Mouse (Mus musculus): ENCODE data around the gene Cpe. TPM values are rescaled to one million over a fixed set of nuclear protein-coding genes. Genes with fewer than 3 reads are reported as not detected.

Cpe gene
- total RNA-seq, 4 experiments from 2014 or later, result 953 to 1,190 (median 1,047) TPM

DNA sequence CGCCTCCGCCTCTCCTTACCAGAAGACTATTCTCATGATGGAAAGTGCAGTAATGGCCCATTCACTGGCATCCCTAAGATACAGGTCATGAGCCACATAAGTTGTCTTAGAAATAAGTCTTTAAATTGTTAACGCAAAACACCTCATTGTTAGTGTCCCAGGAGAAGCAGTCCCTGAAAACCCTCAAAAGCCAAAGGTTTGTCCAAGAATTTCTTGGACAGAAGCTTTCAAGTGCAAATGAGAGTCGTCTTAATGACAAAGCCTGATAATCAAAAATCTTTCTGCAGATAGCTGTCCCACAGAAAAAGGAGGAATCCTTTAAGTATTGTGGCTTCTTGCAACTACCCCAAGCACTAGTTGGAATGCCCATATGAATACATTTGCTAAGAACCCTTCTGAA, 60.7 kb downstream of the Cpe start:
- no peak for DNase-seq

GRCm38 (mm10) chr8:64631761-64632160, 61.1 kb downstream of the Cpe start:
- no peak for DNase-seq

DNA sequence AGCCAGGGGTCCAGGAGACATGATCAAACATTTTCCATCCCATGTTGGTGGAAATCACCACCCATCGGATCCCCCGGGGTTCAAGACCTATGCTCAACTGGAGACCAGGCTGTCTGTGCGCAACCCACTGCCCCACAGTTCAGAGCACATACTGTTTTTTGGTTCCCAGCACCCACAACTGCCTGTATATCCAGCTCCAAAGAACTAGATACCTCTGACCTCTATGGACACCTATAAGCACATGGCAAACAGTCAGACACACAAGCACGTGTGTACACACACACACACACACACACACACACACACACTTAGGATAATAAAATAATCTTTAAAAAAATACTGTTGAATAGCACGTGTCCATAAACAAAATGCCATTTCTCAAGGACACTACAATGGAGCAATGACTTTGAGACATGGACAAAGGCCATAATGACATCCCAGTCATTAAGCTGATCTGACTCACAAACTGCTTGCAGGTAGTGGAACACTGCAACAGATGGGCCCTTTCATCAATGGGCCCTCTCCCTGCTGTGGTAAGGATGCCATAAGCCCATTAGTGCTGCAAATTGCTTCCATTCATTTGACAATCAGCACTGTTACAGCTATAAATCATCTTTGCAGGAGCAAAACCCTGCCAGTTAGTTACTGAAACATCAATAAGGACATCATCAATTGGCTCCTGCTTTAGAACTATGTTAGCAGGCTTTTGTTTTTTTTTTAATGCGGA, 63.7 kb downstream of the Cpe start:
- no peak for DNase-seq

GRCm38 (mm10) chr8:64628039-64628438, 64.8 kb downstream of the Cpe start:
- no peak for DNase-seq

DNA sequence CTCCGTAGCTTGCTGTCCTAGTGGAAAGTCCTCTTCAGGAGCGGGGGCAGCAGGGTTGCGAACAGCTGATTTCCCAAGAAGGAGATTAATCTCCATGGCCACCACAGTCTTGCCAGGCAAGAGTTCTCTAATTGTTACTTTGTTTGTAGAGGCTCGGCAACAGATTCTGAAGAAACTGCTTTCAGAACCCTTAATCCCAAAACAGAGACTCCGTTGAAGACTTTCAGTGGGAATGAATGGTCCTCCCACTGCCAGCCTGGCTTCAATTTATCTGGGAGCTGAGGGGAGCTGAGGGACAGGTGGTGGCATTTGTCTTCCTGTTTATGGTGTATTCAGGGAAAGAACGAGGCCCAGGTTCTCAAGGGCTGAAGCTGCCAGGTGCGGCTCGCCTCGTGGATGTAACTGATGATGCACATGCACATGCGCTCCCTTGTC, 68.2 kb downstream of the Cpe start:
- DNase-seq, result no peak

DNA sequence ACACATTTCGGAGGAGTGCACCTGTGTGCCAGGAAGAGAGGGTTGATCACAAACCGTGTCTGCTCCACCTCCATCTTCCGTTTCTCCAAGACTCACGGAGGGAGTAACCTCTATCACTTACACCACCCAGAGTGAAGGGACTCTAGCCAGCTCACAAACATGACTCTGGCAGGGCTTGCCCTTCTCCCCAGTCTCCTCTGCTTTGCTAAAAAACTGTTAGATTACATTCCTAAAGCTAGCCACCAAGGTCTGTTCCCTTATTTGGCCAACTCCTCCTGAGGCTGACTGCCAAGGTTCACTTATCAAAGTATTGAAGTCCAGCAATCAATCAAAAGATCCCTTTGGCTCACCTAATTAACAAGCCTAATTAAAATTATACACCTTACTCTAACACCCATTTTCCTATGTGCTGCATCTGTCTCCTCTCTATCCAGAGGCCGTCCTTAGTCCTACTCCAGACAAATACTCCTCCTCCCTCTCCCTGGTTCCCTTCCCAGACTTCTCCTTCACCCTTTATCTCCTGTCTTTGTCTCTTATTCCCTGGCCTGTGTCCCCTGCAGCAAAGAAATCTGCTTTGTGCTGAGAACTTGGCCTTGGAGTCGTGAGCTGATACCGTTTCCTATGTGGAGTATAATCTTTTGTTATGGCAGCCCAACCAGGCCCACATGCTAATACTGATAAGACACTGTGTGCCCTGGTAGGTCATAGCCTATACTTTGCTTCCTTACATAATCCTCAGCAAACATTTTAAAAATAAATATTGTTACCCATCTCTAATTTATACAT, 72.3 kb downstream of the Cpe start:
- DNase-seq, result peak; percentile 62

DNA sequence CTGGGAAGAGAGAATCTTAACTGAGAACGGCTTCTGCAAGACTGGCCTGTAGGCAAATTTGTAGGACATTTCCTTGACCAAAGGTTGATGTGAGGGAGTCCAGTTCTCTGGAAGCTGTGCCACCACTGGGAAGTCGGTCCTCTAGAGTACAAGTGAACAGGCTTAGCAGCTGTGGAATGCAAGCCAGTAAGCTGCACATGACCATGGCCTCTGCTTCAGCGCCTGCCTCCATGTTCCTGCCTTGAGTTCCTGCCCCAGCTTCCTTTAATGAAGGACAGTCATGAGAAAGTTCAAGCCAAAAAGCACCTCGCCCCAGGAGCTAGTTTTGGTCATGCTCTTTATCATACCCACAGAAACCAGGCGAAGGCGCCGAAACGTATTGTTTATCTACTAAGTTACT, 73.2 kb downstream of the Cpe start:
- DNase-seq, result no peak

- DNase-seq, result peak; percentile 52
Observed at GRCm38 (mm10) chr8:64618618-64619017, 74.2 kb downstream of the Cpe start.

GRCm38 (mm10) chr8:64616566-64616965, 76.3 kb downstream of the Cpe start:
- no peak for DNase-seq

- DNase-seq, result no peak
Observed at GRCm38 (mm10) chr8:64615459-64615858, 77.4 kb downstream of the Cpe start.

GRCm38 (mm10) chr8:64613663-64614062, 79.2 kb downstream of the Cpe start:
- DNase-seq, result no peak

- DNase-seq, result no peak
Observed at GRCm38 (mm10) chr8:64611210-64611974, 81.5 kb downstream of the Cpe start.

DNA sequence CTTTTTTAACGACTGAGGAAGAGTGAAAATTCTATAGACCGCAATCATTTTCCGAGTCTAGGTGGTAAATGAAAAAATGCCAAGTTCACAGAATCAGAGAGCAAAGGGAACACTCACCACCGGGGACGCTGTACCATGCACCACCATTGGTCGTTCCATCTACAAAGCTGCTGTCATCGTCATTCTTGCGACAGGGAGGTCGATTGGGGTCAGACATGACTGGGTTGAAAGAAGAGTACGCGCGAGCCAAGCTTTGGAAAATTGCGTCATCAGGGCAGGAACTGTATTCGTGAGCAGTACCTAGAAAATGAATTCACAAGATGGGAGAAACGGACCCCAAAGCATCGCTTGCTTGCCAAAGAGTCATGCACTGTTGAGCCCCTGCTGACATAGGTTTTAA, 83.9 kb downstream of the Cpe start:
- DNase-seq, result no peak

DNA sequence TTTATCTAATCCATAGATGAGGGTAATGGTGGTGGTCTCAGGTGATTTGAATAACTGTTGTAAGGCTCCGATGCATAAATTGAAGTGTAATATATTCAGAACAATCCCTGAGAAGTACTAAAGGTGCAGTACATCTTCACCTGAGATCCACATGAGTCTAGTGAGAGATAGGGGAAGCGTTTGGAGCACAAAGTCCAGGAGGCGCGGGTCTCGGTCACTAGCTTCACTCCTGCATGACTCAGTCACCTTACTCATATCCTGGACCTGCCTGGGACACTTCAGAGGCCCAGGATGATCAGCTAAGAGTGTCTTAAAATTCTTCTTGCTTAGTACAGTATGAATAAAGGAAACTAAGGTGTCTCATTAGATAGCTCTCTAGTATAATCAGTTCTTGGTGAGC, 86.8 kb downstream of the Cpe start:
- no peak for DNase-seq

DNA sequence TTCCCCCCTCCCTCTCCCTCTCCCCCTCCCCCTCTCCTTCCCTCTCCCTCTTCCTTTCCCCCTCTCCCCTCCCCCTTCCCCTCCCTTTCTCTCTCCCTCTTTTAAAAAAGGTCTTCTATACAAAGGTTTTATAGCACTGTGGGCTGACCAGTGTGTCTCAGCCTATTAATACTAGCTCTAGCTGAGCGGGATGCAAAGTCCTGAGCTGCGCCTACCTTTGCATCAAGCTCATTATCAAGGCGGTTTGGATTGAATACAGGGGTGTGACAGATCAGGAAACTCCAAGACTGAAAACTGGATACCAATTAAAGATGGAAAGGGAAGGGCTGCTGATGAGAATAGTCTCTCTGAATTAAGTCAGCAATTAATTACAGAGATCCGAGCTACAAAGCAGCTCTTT, 94.6 kb downstream of the Cpe start:
- DNase-seq, result no peak

DNA sequence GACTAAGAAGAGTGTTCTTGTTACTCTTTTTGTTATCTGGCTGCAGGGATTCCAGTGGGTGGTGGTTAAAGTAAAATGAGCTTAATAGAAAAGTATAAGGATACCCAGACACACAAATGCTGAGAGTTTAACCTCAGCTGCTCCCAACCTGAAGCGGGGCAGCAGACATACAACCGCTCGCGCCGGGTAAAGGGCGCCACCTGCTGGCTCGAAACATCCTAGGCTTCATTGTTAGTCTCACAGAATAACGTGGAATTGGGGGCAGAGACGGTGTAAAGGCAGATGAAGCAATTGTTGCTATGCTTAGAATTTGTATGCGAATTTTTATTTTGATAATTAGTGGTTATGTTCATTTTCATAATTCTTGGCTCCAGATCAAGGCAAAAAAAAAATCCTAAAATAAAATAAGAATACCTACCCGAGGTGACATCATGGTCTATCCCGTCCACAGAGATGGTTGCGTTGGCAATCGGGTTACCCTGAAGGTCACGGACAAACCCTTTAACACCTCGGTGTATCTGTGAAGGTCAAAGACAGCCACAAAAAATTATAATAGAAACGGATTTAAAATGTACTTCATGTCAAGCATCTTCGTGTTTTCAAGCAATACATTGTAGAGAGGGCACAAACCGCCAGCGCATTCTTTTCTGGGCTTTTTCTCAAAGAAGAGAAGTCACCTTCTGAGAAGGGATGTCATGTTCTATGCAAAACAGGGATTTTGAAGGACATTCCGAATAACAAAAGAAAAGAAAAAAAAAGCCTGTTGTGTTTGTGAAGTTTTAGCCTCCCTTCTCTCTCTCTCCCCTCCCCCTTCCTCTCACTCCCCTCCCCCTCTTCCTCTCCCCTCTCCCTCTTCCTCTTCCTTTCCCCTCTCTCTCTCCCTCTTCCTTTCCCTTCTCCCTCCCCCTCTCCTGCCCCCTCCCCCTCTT, 95.5 kb downstream of the Cpe start:
- DNase-seq, result no peak

DNA sequence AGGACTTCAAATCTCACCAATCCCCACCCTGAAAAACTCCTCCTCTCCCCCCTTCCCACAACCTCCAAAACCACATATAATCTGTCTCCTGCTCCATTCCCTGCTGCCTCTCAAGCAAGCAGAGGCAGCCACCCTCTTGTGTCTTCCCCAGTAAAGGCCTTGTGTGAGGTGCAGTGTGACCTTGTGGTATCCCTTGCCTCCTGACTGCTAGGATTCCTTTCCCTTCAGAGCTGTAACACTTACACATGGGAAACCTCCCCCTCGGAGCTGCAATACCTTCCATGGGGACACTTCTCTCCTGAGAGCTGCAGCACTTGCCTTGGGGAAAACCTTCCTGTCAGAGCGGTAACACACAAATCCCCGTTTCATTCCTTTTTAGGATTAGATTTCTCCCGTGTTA, 96.5 kb downstream of the Cpe start:
- DNase-seq, result no peak

- no peak for DNase-seq
Observed at GRCm38 (mm10) chr8:64590456-64590855, 102.4 kb downstream of the Cpe start.

DNA sequence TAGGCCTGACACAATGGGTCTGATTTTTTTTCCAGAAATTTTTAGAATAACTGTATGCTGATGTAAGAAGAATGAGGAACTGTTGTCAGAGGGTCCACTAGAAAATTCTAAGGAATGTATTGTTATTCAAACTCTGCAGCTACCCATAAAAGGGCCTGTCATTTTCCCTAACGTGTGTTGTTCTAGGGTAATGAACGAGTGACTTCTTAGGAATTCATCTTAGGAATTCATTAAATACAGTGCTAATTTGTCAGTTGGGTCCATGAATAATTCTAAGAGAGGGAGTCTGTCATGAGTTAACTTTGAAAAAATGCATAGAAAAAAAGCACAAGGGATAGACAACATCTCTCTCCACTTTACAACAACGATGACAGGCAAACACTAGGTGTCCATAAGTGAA, 110.0 kb downstream of the Cpe start:
- no peak for DNase-seq

DNA sequence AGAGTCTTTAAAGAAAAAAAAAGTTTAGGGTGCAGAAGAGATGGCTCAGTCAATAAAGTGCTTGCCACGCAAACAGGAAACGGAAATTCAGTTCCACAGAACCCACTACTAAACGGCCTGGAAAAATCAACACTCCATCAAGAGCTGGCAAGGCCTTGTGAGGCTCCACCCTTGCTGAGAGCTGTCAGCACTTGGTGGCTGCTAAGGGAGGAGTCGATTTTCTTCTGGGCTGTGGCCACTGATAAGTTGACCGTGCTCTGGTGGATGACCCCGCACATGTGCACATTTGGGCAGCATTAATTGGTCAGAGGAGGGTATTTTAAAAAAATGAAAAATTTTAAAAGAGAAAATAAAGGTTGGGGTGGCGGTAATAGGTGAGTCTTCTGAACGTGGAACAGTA, 114.6 kb downstream of the Cpe start:
- no peak for DNase-seq

DNA sequence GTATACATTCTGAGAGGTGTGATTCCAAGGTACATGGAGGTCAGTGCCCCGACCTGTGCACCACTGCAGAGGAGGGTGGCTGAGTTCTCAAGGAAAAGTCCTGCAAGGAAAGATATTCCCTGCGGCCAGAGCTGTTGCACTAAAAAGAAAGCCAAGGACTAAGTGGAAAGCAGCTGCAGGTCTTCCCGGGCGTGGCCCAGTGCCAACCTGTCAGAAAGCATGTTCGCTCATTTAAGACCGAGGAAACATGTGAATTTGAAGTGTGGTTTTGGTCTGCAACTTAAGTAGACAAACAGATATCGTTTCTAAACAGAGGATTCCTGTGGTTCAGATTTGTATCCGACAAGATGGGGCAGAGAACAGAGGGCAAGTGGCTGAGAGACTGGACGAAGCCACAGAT, 117.9 kb downstream of the Cpe start:
- no peak for DNase-seq

All from adrenal gland, adult 8-10 months (tissue).